Mouse (Mus musculus) megakaryocyte progenitor cell, adult 5-6 weeks (primary cell): Measurements from ENCODE around the gene Eif3i. TPM values are rescaled to one million over a fixed set of nuclear protein-coding genes. Genes with fewer than 3 reads are reported as not detected.

Experiments
- ATAC-seq: replicated peaks from 2 replicates; pipeline ENCODE4 v1.8.0; 2016; ENCODE audit warnings: mild to moderate bottlenecking, moderate TSS enrichment, inconsistent platforms; ENCODE audit not compliant: poor library complexity
- total RNA-seq, 2 experiments: library from RNA; stranded (forward) in 1 of 2; stranded (reverse) in 1 of 2; fragments of 157-497, 149-512 nt in 1 of 2; fragments of 200-1000 nt in 1 of 2; gene quantifications; 2 replicates each; pipeline versions ENCODE4 v1.2.3 to v1.2.4; 2015 to 2017

Eif3i gene
- total RNA-seq, 2 experiments from 2014 or later = 336 to 434 TPM

- ATAC-seq = no peak
Observed at GRCm38 (mm10) chr4:129544106-129544505, 56.3 kb downstream of the Eif3i start.

DNA sequence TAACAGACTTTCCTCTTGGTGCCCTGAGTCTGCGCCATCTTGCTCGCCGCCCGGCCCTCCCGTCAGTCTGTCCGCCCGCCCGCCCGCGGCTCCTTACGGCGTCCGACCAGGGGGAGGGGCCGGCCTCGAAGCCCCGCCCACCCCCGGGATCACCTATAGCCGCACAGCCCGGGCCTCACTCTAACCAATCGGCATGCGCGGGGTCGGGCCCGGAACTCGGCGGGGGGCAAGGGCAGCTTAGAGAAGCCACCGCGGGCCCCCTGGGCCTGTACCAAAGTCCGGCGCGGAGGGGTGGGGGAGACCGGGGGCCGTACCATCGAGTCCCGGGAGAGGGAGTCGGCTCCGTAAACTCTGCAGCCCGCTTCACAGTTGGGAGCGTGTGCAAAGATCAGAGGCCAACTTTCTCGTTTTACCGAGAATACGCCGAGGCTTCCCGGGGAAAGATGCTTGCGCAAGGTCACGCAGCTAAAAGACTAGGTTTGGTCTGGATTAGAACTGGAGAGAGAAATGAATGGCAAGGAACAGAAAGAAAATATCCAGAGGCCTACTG is 57.8 kb downstream of the Eif3i start, which contains the start of gene Hdac1:
Hdac1 (minus strand) TSS at position 122 of the 550 bp plus-strand sequence.
- ATAC-seq = peak; percentile 94

Other genes starting within 250 kb of the Eif3i start
- 2.1 and 2.6 TPM in 2 replicates for gene Zbtb8a, start 222.5 kb downstream of the Eif3i start, total RNA-seq (2015)
- gene Zbtb8a, start 222.5 kb downstream of the Eif3i start, total RNA-seq (2017) = 5.4 and 7.3 TPM in 2 replicates
- not detected in 2 replicates for gene Zbtb8b, start 159.8 kb downstream of the Eif3i start, total RNA-seq (2015)
- gene Zbtb8b, start 159.8 kb downstream of the Eif3i start, total RNA-seq (2017) = not detected in 2 replicates
- 14.4 and 14.6 TPM in 2 replicates for gene Bsdc1, start 139.1 kb downstream of the Eif3i start, total RNA-seq (2015)
- gene Bsdc1, start 139.1 kb downstream of the Eif3i start, total RNA-seq (2017) = 23.1 and 24.8 TPM in 2 replicates
- not detected in 2 replicates for gene Tssk3, start 109.6 kb downstream of the Eif3i start, total RNA-seq (2015)
- gene Tssk3, start 109.6 kb downstream of the Eif3i start, total RNA-seq (2017) = not detected in 2 replicates
- gene Fam229a, start 109.5 kb downstream of the Eif3i start, total RNA-seq (2015) = not detected in 2 replicates
- gene Fam229a, start 109.5 kb downstream of the Eif3i start, total RNA-seq (2017) = not detected in 2 replicates
- gene Marcksl1, start 87.1 kb downstream of the Eif3i start, total RNA-seq (2015) = 56.8 and 62.3 TPM in 2 replicates
- 37.5 and 43.9 TPM in 2 replicates for gene Marcksl1, start 87.1 kb downstream of the Eif3i start, total RNA-seq (2017)
- 114 and 119 TPM in 2 replicates for gene Hdac1, start 57.9 kb downstream of the Eif3i start, total RNA-seq (2015)
- 58.5 and 79.7 TPM in 2 replicates for gene Hdac1, start 57.9 kb downstream of the Eif3i start, total RNA-seq (2017)
- gene Lck, start 27.0 kb downstream of the Eif3i start, total RNA-seq (2015) = 1.2 and 2.7 TPM in 2 replicates
- gene Lck, start 27.0 kb downstream of the Eif3i start, total RNA-seq (2017) = 3.5 and 4.4 TPM in 2 replicates
- not detected in 2 replicates for gene Fam167b, start 22.1 kb downstream of the Eif3i start, total RNA-seq (2015)
- gene Fam167b, start 22.1 kb downstream of the Eif3i start, total RNA-seq (2017) = not detected in 2 replicates
- gene Tmem234, start within 50 bp of the Eif3i start, total RNA-seq (2015) = 97.2 and 104 TPM in 2 replicates
- gene Tmem234, start within 50 bp of the Eif3i start, total RNA-seq (2017) = 100 and 123 TPM in 2 replicates
- 1.3 TPM in 1 of 2 replicates, not detected in the other for gene Dcdc2b, start 13.6 kb upstream of the Eif3i start, total RNA-seq (2015)
- 0.81 TPM in 1 of 2 replicates, not detected in the other for gene Dcdc2b, start 13.6 kb upstream of the Eif3i start, total RNA-seq (2017)
- 11.3 and 17.5 TPM in 2 replicates for gene Iqcc, start 18.5 kb upstream of the Eif3i start, total RNA-seq (2015)
- 16.8 and 17.9 TPM in 2 replicates for gene Iqcc, start 18.5 kb upstream of the Eif3i start, total RNA-seq (2017)
- gene Ccdc28b, start 23.3 kb upstream of the Eif3i start, total RNA-seq (2015) = 43.6 and 55.5 TPM in 2 replicates
- 53.6 and 57.7 TPM in 2 replicates for gene Ccdc28b, start 23.3 kb upstream of the Eif3i start, total RNA-seq (2017)
- 29.9 and 34.6 TPM in 2 replicates for gene Txlna, start 40.4 kb upstream of the Eif3i start, total RNA-seq (2015)
- 115 and 143 TPM in 2 replicates for gene Txlna, start 40.4 kb upstream of the Eif3i start, total RNA-seq (2017)
- 23.4 and 30.0 TPM in 2 replicates for gene Kpna6, start 72.1 kb upstream of the Eif3i start, total RNA-seq (2015)
- 20.4 and 20.9 TPM in 2 replicates for gene Kpna6, start 72.1 kb upstream of the Eif3i start, total RNA-seq (2017)
- 23.5 and 26.4 TPM in 2 replicates for gene Tmem39b, start 96.2 kb upstream of the Eif3i start, total RNA-seq (2015)
- gene Tmem39b, start 96.2 kb upstream of the Eif3i start, total RNA-seq (2017) = 3.0 and 7.3 TPM in 2 replicates
- gene Khdrbs1, start 141.7 kb upstream of the Eif3i start, total RNA-seq (2015) = 104 and 118 TPM in 2 replicates
- gene Khdrbs1, start 141.7 kb upstream of the Eif3i start, total RNA-seq (2017) = 87.7 and 97.3 TPM in 2 replicates
- gene Ptp4a2, start 210.6 kb upstream of the Eif3i start, total RNA-seq (2015) = 310 and 335 TPM in 2 replicates
- gene Ptp4a2, start 210.6 kb upstream of the Eif3i start, total RNA-seq (2017) = 303 and 393 TPM in 2 replicates